Mouse (Mus musculus): ENCODE results near the gene Rest. TPM values are rescaled to one million over a fixed set of nuclear protein-coding genes. Genes with fewer than 3 reads are reported as not detected.

Rest gene
- polyA plus RNA-seq, 1 experiment from 2014 or later = 29.0 TPM

DNA sequence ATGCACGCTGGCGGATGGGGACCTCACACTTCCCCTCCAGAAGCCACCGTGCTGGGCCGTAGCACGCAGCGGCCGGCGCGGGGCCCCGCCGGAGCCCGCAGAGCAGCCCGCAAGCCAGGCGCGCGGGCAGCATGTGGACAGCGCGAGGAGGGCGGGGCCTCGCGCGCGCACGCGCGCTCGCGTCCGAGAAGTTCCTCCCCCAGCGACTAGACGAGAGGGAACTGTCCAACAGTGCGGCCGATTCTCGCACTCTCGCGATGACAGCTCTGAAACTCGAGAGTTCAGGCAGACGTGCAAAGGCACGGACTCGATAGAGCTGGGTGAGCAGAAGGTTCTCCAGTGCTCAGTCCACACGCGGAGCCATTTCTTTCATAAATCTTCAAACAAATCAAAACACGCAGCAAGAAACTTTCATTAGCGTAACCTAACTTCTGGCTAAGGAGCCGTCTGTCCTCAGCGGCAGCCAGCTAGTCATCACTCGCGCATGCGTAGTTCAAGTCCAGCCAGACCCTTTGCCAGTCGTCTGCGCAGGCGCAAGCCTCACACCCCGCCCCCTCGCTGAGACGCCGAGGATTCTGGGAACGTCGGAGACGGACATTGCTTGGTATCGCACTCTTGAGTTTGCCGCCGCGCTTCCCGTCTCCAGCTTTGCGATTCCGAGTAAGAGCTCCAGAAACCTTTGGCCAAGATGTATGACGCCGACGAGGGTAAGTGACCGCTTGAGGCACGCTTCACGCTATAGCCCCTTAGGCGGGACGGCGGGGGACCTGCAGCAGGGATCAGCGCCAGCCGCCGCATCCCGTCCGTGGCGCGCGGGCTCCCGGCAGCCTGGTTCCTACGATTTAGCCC, 44.9 kb downstream of the Rest start, which contains the start of the genes Noa1 and Polr2b:
Noa1 (minus strand) TSS at position 161 of the 849 bp plus-strand sequence.
Polr2b (plus strand) TSS at position 224 of the 849 bp plus-strand sequence.
- ATAC-seq (replicated peaks; ENCODE audit: insufficient number of reproducible peaks, low FRiP score, low TSS enrichment) = peak; percentile 95
- H3K36me3 ChIP-seq (ENCODE audit: control insufficient read depth, insufficient read depth, low read length) = peaks cover 6% of the 10 kb centered on the region
- peak within 1 kb of the TSS; percentile 82 for H3K9ac ChIP-seq (ENCODE audit: low read depth, low read length)
- under 1% methylated on average over 85 of the region's 85 CpGs for WGBS (ENCODE audit: insufficient replicate concordance)
- peaks cover 17% of the 10 kb centered on the region for H3K4me1 ChIP-seq (ENCODE audit: control insufficient read depth, insufficient read depth, low read length)
- peak within 1 kb of the TSS; percentile 83 for H3K27ac ChIP-seq (ENCODE audit: low read depth, low read length)
- H3K4me2 ChIP-seq = peak within 1 kb of the TSS; percentile 95
- H3K9me3 ChIP-seq (replicated peaks; ENCODE audit: control insufficient read depth, low read length) = no peaks in the 10 kb centered on the region
- H3K27me3 ChIP-seq (ENCODE audit: control insufficient read depth, insufficient read depth, low read length) = no peaks in the 10 kb centered on the region
- peak within 1 kb of the TSS; percentile 95 for H3K4me3 ChIP-seq (ENCODE audit: low read depth, low read length)

DNA sequence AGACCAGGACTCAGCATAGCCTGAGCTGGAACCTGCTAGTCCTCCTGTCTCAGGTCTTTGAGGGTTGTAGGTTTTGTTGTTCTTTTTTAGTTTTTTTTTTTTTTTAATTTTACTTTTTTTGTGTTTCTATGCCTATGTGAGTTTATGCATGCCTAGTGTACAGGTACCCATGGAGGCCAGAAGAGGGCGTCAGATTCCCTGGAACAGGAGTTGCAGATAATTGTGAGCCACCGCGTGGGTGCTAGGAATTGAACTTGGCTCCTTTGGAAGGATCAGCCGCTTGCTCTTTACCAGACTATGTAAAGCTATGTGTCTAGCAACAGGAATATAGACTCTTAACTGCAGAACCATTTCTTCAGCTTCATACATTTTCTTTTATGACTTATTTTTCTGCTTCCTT, 48.9 kb downstream of the Rest start:
- H3K4me1 ChIP-seq (ENCODE audit: control insufficient read depth, insufficient read depth, low read length) = peaks cover 7% of the 10 kb centered on the region; the same call in 1 of the 2 replicates
- peaks cover 8% of the 10 kb centered on the region for H3K36me3 ChIP-seq (ENCODE audit: control insufficient read depth, insufficient read depth, low read length)
- H3K27ac ChIP-seq (ENCODE audit: low read depth, low read length) = no peak overlapping the region
- no peak for ATAC-seq (replicated peaks; ENCODE audit: insufficient number of reproducible peaks, low FRiP score, low TSS enrichment)
- WGBS (ENCODE audit: insufficient replicate concordance) = 88% methylated on average over 4 of the region's 4 CpGs
- H3K9me3 ChIP-seq (replicated peaks; ENCODE audit: control insufficient read depth, low read length) = no peaks in the 10 kb centered on the region
- H3K4me2 ChIP-seq = no peak overlapping the region
- no peaks in the 10 kb centered on the region for H3K27me3 ChIP-seq (ENCODE audit: control insufficient read depth, insufficient read depth, low read length)
- H3K4me3 ChIP-seq (ENCODE audit: low read depth, low read length) = no peak overlapping the region
- no peak overlapping the region for H3K9ac ChIP-seq (ENCODE audit: low read depth, low read length)

DNA sequence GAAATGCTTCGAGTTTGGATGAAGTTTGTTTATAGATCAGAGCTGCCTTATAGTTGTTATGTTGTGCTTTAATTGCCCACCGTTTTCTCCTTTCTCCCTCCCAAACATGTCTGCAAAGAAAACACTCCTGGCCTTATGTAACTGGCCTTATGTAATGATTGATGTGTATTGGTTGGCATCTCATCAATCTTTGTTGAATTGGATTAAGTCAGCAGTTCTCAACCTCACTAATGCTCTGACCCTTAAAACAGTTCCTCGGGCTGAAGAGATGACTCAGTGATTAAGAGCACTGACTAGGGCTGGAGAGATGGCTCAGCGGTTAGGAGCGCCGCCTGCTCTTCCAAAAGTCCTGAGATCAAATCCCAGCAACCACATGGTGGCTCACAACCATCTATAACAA, 49.7 kb downstream of the Rest start:
- Histone ChIP-seq H3K4me3 (ENCODE audit: low read depth, low read length) (no peak overlapping the region), H3K36me3 (ENCODE audit: control insufficient read depth, insufficient read depth, low read length) (peaks cover 8% of the 10 kb centered on the region), H3K4me1 (ENCODE audit: control insufficient read depth, insufficient read depth, low read length) (peaks cover 7% of the 10 kb centered on the region; the same call in 1 of the 2 replicates), H3K27ac (ENCODE audit: low read depth, low read length) (no peak overlapping the region), H3K9ac (ENCODE audit: low read depth, low read length) (no peak overlapping the region), H3K27me3 (ENCODE audit: control insufficient read depth, insufficient read depth, low read length) (no peaks in the 10 kb centered on the region), H3K9me3 (replicated peaks; ENCODE audit: control insufficient read depth, low read length) (no peaks in the 10 kb centered on the region), H3K4me2 (no peak overlapping the region)
- ATAC-seq (replicated peaks; ENCODE audit: insufficient number of reproducible peaks, low FRiP score, low TSS enrichment) = no peak
- 86% methylated on average over 6 of the region's 6 CpGs for WGBS (ENCODE audit: insufficient replicate concordance)

DNA sequence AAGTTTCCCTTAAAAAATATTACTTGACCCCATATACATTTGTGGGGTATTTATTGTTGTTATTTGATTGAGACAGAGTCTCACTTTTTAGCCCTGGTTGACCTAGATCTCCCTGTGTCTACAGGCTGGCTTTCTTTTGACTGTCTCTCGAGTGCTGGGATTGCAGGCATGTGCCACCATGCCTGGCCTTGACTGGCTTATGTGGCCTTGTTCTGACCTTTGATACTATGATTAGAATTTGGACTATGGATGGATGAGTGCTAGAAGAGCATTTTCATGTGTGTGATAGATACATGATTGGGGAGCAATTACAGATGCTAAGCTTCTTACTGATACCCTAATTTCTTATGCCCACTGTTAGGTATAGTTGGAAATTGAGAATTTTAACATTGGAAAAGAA, 59.6 kb downstream of the Rest start:
- Histone ChIP-seq H3K36me3 (ENCODE audit: control insufficient read depth, insufficient read depth, low read length) (peaks cover 51% of the 10 kb centered on the region), H3K4me3 (ENCODE audit: low read depth, low read length) (no peak overlapping the region), H3K4me2 (no peak overlapping the region), H3K27ac (ENCODE audit: low read depth, low read length) (no peak overlapping the region), H3K27me3 (ENCODE audit: control insufficient read depth, insufficient read depth, low read length) (no peaks in the 10 kb centered on the region), H3K9me3 (replicated peaks; ENCODE audit: control insufficient read depth, low read length) (no peaks in the 10 kb centered on the region), H3K4me1 (ENCODE audit: control insufficient read depth, insufficient read depth, low read length) (no peaks in the 10 kb centered on the region), H3K9ac (ENCODE audit: low read depth, low read length) (no peak overlapping the region)
- WGBS (ENCODE audit: insufficient replicate concordance) = 71% methylated on average over 1 of the region's 1 CpGs
- ATAC-seq (replicated peaks; ENCODE audit: insufficient number of reproducible peaks, low FRiP score, low TSS enrichment) = no peak

GRCm38 (mm10) chr5:77330154-77330553, 64.9 kb downstream of the Rest start:
- Histone ChIP-seq H3K36me3 (ENCODE audit: control insufficient read depth, insufficient read depth, low read length) (peaks cover 42% of the 10 kb centered on the region), H3K27me3 (ENCODE audit: control insufficient read depth, insufficient read depth, low read length) (no peaks in the 10 kb centered on the region), H3K4me1 (ENCODE audit: control insufficient read depth, insufficient read depth, low read length) (no peaks in the 10 kb centered on the region), H3K4me3 (ENCODE audit: low read depth, low read length) (no peak overlapping the region), H3K9ac (ENCODE audit: low read depth, low read length) (no peak overlapping the region), H3K27ac (ENCODE audit: low read depth, low read length) (no peak overlapping the region), H3K9me3 (replicated peaks; ENCODE audit: control insufficient read depth, low read length) (no peaks in the 10 kb centered on the region), H3K4me2 (no peak overlapping the region)
- no peak for ATAC-seq (replicated peaks; ENCODE audit: insufficient number of reproducible peaks, low FRiP score, low TSS enrichment)
- WGBS (ENCODE audit: insufficient replicate concordance) = 79% methylated on average over 5 of the region's 5 CpGs

Small RNAs within 50 kb of the gene (microRNA-seq; reads per million reads assigned to microRNA genes)
- not detected for gene Mir5098 (ENCODE audit: borderline number of aligned reads)

Other genes with a start within 250 kb of the Rest start
- gene Thegl, start 249.5 kb upstream of the Rest start, polyA plus RNA-seq (2014; fragmentation: Nextera tagmentation; extraction: Ambion mirVana) = 0.21 TPM in 1 of 2 replicates, not detected in the other
- 13.0 and 19.7 TPM in 2 replicates for gene Hopx, start 150.4 kb upstream of the Rest start, polyA plus RNA-seq (2014; fragmentation: Nextera tagmentation; extraction: Ambion mirVana)
- gene Spink2, start 54.0 kb upstream of the Rest start, polyA plus RNA-seq (2014; fragmentation: Nextera tagmentation; extraction: Ambion mirVana) = 7.3 and 9.1 TPM in 2 replicates
- gene Noa1, start 44.6 kb downstream of the Rest start, polyA plus RNA-seq (2014; fragmentation: Nextera tagmentation; extraction: Ambion mirVana) = 20.3 and 21.1 TPM in 2 replicates
- gene Polr2b, start 44.7 kb downstream of the Rest start, polyA plus RNA-seq (2014; fragmentation: Nextera tagmentation; extraction: Ambion mirVana) = 46.0 and 52.0 TPM in 2 replicates
- 35.3 and 38.1 TPM in 2 replicates for gene Igfbp7, start 142.6 kb downstream of the Rest start, polyA plus RNA-seq (2014; fragmentation: Nextera tagmentation; extraction: Ambion mirVana)

All from heart, embryonic 11.5 days (tissue).